Mouse (Mus musculus): Measurements from ENCODE around the gene Map3k11. TPM values are rescaled to one million over a fixed set of nuclear protein-coding genes. Genes with fewer than 3 reads are reported as not detected.

Map3k11 gene
- total and polyA plus RNA-seq, 3 experiments: 20.8 to 31.9 (median 23.2) TPM

- H3K36me3 ChIP-seq (ENCODE audit: control insufficient read depth, insufficient read depth, low read length): peaks cover 4% of the 10 kb centered on the region; the same call in 1 of the 2 replicates
- H3K4me3 ChIP-seq: no peak overlapping the region
- H3K79me2 ChIP-seq (replicated peaks; ENCODE audit: control insufficient read depth, insufficient read depth, low read length): no peaks in the 10 kb centered on the region
- 53% methylated on average over 5 of the region's 5 CpGs for WGBS
- H3K9ac ChIP-seq (ENCODE audit: low read depth, low read length): no peak overlapping the region
- H3K27ac ChIP-seq: peak overlapping the region; percentile 64
- H3K4me1 ChIP-seq (ENCODE audit: control insufficient read depth, insufficient read depth, low read length): peaks cover 9% of the 10 kb centered on the region
- no peak for TF ChIP-seq POLR2A (IDR thresholded peaks at IDR 0.05; ENCODE audit: insufficient read depth, low read depth, low read length)
- TF ChIP-seq CTCF (IDR thresholded peaks at IDR 0.05): no peak
- TF ChIP-seq EP300 (IDR thresholded peaks at IDR 0.05; ENCODE audit: insufficient read depth, low read depth, low read length): no peak
- no peak for DNase-seq
- no peaks in the 10 kb centered on the region for H3K27me3 ChIP-seq (ENCODE audit: control insufficient read depth, insufficient read depth, low read length)
- intact Hi-C loops (cut with DNase I): loop anchor here (2.0 kb wide), 1 partner anchor 20 kb away; no protein-coding TSS in a partner anchor
Measured at GRCm38 (mm10) chr19:5713255-5713654, 24.7 kb downstream of the Map3k11 start.

DNA sequence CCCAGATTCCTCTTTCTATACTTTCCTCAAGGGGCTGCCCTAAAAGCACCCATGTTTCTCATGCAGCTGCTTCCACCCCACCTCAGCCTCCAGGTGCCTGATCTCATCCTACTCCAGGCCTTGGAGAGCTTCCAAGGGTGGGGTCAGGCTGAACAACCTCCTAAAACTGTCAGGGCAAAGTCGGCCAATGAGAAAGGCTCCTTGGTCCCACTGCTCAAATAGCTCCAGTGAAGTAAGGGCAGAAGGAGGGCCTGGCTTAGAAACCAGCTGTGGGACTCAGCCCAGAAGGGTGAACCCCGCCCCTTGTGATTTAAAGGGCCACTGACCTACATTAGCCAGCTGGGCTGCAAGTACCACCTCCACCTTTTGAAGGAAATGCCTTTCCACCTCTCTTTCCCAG lies 25.2 kb downstream of the Map3k11 start:
- no peak overlapping the region for H3K9ac ChIP-seq (ENCODE audit: low read depth, low read length)
- intact Hi-C loops (cut with DNase I): loop anchor here (2.0 kb wide), 1 partner anchor 21 kb away; no protein-coding TSS in a partner anchor
- peak overlapping the region; percentile 64 for H3K27ac ChIP-seq
- no peak for TF ChIP-seq POLR2A (IDR thresholded peaks at IDR 0.05; ENCODE audit: insufficient read depth, low read depth, low read length)
- TF ChIP-seq CTCF (IDR thresholded peaks at IDR 0.05): no peak
- no peak for TF ChIP-seq EP300 (IDR thresholded peaks at IDR 0.05; ENCODE audit: insufficient read depth, low read depth, low read length)
- no peak overlapping the region for H3K4me3 ChIP-seq
- WGBS: 3% methylated on average over 2 of the region's 2 CpGs
- peak; percentile 77 to 87 for DNase-seq
- no peaks in the 10 kb centered on the region for H3K27me3 ChIP-seq (ENCODE audit: control insufficient read depth, insufficient read depth, low read length)
- H3K4me1 ChIP-seq (ENCODE audit: control insufficient read depth, insufficient read depth, low read length): peaks cover 9% of the 10 kb centered on the region
- peaks cover 4% of the 10 kb centered on the region; the same call in 1 of the 2 replicates for H3K36me3 ChIP-seq (ENCODE audit: control insufficient read depth, insufficient read depth, low read length)
- no peaks in the 10 kb centered on the region for H3K79me2 ChIP-seq (replicated peaks; ENCODE audit: control insufficient read depth, insufficient read depth, low read length)

DNA sequence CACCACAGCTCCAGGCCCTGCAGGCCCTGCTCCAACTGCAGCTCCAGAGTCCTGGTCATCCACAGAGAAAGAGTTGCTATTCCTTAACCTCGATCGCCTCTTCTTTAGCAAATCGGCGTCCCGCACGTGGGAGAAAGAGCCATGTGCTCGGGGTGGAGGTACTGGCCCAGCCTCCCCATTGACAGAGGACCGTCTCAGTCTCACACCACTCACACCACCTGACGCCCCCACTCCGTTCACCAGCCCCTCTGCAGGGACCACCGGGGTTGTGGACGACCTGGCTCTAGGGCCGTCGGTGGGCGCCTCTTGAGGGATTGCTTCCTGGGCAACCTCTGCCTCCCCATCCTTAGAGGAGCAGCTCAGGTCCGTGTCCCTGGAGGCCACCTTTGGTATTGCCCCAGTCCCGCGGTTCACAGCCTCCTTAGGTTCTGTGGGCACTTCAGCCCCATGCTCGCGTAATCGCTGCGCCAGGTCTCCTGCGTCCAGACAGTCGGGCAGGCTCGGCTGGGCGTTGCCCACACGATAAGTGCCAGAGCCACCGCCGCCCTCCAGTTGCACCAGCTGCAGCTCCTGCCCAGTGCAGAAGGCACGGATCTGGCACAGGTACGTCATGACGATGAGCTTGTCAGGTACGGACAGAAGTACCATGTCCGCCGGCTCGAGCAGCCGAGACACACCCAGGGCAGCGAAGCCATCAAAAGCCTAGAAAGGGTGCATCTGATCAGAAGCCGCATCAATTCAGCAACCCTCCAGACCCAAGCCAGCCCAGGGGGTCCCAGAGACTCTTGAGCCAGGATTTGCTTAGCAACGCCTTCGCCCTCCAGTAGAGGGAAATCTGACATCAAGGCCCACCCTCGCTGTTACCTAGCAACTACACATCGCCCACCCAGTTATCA lies 27.5 kb downstream of the Map3k11 start:
- H3K79me2 ChIP-seq (replicated peaks; ENCODE audit: control insufficient read depth, insufficient read depth, low read length): no peaks in the 10 kb centered on the region
- WGBS: 64% methylated on average over 43 of the region's 43 CpGs
- peak; percentile 32 for TF ChIP-seq CTCF (IDR thresholded peaks at IDR 0.05)
- TF ChIP-seq EP300 (IDR thresholded peaks at IDR 0.05; ENCODE audit: insufficient read depth, low read depth, low read length): no peak
- peak; percentile 24 to 26 for DNase-seq
- H3K36me3 ChIP-seq (ENCODE audit: control insufficient read depth, insufficient read depth, low read length): peaks cover 4% of the 10 kb centered on the region; the same call in 1 of the 2 replicates
- no peak overlapping the region for H3K4me3 ChIP-seq
- H3K27ac ChIP-seq: no peak overlapping the region
- H3K4me1 ChIP-seq (ENCODE audit: control insufficient read depth, insufficient read depth, low read length): peaks cover 9% of the 10 kb centered on the region
- intact Hi-C loops (cut with DNase I): no loop called here
- no peaks in the 10 kb centered on the region for H3K27me3 ChIP-seq (ENCODE audit: control insufficient read depth, insufficient read depth, low read length)
- no peak overlapping the region for H3K9ac ChIP-seq (ENCODE audit: low read depth, low read length)

DNA sequence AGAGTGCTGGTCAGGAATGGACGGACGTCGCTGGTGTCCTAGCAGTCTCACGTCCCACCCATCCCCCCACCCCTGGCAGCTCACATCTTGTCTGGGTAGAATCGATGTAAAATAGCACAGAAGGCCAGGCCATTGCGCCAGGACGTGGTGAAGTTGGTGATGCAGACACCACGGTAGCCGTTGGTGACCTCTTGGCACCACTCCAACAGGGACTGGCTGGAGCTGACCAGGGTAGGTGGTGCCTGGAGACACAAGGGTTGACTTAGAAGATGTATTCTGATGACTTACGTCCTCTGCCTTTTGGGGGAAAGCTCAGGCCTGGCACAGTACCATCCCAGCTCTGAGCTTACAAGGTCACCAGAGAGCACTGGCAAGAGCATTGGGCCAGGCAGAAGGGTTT lies 28.4 kb downstream of the Map3k11 start:
- peak in 1 of 2 experiments; percentile 28 for DNase-seq
- no peak overlapping the region for H3K4me3 ChIP-seq
- H3K79me2 ChIP-seq (replicated peaks; ENCODE audit: control insufficient read depth, insufficient read depth, low read length): no peaks in the 10 kb centered on the region; the same call in 1 of the 2 replicates
- intact Hi-C loops (cut with DNase I): no loop called here
- peaks cover 4% of the 10 kb centered on the region; the same call in 1 of the 2 replicates for H3K36me3 ChIP-seq (ENCODE audit: control insufficient read depth, insufficient read depth, low read length)
- peaks cover 9% of the 10 kb centered on the region for H3K4me1 ChIP-seq (ENCODE audit: control insufficient read depth, insufficient read depth, low read length)
- H3K27me3 ChIP-seq (ENCODE audit: control insufficient read depth, insufficient read depth, low read length): no peaks in the 10 kb centered on the region
- H3K27ac ChIP-seq: no peak overlapping the region
- WGBS: 53% methylated on average over 10 of the region's 10 CpGs
- H3K9ac ChIP-seq (ENCODE audit: low read depth, low read length): no peak overlapping the region
- no peak for TF ChIP-seq EP300 (IDR thresholded peaks at IDR 0.05; ENCODE audit: insufficient read depth, low read depth, low read length)
- no peak for TF ChIP-seq POLR2A (IDR thresholded peaks at IDR 0.05; ENCODE audit: insufficient read depth, low read depth, low read length)
- TF ChIP-seq CTCF (IDR thresholded peaks at IDR 0.05): no peak

- Histone ChIP-seq H3K79me2 (replicated peaks; ENCODE audit: control insufficient read depth, insufficient read depth, low read length) (no peaks in the 10 kb centered on the region; the same call in 1 of the 2 replicates), H3K4me3 (no peak overlapping the region), H3K4me1 (ENCODE audit: control insufficient read depth, insufficient read depth, low read length) (peaks cover 8% of the 10 kb centered on the region), H3K9ac (ENCODE audit: low read depth, low read length) (no peak overlapping the region), H3K27ac (no peak overlapping the region), H3K27me3 (ENCODE audit: control insufficient read depth, insufficient read depth, low read length) (no peaks in the 10 kb centered on the region), H3K36me3 (ENCODE audit: control insufficient read depth, insufficient read depth, low read length) (no peaks in the 10 kb centered on the region)
- DNase-seq: peak in 1 of 2 experiments; percentile 13
- no peak for TF ChIP-seq POLR2A (IDR thresholded peaks at IDR 0.05; ENCODE audit: insufficient read depth, low read depth, low read length)
- TF ChIP-seq CTCF (IDR thresholded peaks at IDR 0.05): no peak
- no peak for TF ChIP-seq EP300 (IDR thresholded peaks at IDR 0.05; ENCODE audit: insufficient read depth, low read depth, low read length)
- WGBS: 92% methylated on average over 6 of the region's 6 CpGs
- intact Hi-C loops (cut with DNase I): no loop called here
Measured at GRCm38 (mm10) chr19:5721233-5721632, 32.7 kb downstream of the Map3k11 start.
